Mouse (Mus musculus): ENCODE data around the gene Vmn1r11.

Gene Vmn1r11

DNA sequence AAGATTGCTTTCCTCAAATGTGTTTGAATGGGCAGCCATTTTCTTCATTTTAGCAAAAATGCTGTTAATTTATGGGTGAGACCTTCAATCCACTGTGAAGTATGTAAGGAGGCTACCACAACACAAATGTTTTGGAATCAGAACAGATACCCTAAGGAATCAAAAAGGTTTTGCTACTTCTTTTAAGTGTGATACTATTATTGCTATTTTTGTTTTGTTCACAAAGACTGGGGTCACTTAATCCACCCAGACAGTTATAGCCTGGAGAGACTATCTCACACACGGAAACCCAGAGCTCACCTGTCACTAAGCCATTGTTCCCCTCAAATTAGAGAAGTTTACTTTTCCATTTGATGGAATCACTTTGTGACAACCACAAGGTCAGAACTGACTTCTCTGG lies at the start of gene Vmn1r11:
Vmn1r11 (plus strand) TSS at position 301 of the 400 bp plus-strand sequence.
- in situ Hi-C loops (cut with MseI, MboI), result no loop called here

DNA sequence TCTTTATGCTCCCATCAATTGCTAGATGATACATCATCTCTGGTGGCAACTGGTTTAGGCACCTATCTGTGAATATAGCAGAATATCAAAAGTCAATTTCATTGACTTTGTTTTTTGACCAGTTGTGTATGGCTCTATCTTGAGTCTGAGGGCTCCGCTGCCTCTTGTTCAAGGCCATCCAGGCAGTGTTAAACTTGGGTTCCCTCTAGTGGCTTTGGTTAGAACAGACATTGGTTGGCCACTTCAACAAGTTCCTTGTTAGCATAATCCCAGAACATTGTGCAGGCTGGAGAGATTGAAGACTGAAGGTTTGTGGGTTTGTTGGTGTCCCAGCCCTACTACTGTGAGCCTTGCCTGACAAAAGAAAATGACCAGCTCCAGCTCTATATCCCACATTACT lies 26.9 kb upstream of the Vmn1r11 start:
- in situ Hi-C loops (cut with MseI, MboI), result no loop called here

DNA sequence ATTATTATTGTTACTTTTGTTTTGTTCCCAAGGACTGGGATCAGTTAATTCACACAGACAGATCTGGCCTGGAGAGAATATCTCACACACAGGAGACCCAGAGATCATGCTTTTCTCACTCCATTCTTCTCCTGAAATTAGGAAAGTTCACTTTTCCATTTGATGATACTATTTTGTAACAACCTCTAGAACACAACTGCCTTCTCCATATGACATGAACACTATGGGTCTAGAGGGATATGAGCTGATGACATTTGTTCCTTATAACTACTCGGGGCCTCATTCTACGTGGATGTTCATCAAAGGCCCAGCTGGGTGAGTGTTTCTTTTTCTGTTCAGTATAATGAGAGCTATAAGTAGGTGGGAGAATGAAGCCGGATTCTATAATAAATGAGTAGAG lies 24.1 kb upstream of the Vmn1r11 start, which contains the start of gene Vmn1r10:
Vmn1r10 (plus strand) TSS at position 301 of the 400 bp plus-strand sequence.
- in situ Hi-C loops (cut with MseI, MboI), result no loop called here

DNA sequence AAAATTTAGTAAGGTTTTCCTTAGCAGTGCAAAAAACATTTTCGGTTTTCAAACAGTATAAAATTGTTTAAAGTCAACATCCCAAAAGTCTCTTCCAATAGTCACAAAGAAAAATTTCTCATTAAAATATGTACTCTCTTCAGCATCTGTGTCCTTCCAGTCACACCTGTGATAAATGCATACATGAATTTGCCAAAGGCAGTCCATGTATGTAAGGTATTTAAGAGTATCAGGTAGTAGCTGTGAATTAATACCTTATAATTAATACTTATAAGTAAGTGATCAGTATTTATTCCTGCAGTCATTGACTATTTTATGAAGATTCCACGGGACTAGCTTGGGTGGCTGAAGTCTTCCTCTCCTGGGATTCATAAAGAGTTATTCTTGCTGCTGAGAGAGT lies 23.4 kb downstream of the Vmn1r11 start, which contains the start of gene Vmn1r12:
Vmn1r12 (plus strand) TSS at position 301 of the 400 bp plus-strand sequence.
- in situ Hi-C loops (cut with MseI, MboI), result no loop called here

Data from mouse trophoblast stem cell (cell line).